Mouse (Mus musculus) erythroblast, embryonic 14.5 days (primary cell): ENCODE data around the gene Ddx3x. TPM values are rescaled to one million over a fixed set of nuclear protein-coding genes. Genes with fewer than 3 reads are reported as not detected.
"Not testable (repeated sequence)": the region's sequence is repeated elsewhere in the genome, so short reads cannot be mapped to it uniquely, and the experiment has no call there.

Experiments used
- H3K27me3 ChIP-seq: 2 replicates; pipeline ENCODE4 v1.6.1; 2012; ENCODE audit warnings: inconsistent platforms; ENCODE audit not compliant: control insufficient read depth
- H3K36me3 ChIP-seq: 2 replicates; pipeline ENCODE4 v1.6.1; 2012; ENCODE audit warnings: mild to moderate bottlenecking, inconsistent platforms; ENCODE audit not compliant: control insufficient read depth
- H3K4me1 ChIP-seq: 2 replicates; pipeline ENCODE4 v1.6.1; 2012; ENCODE audit warnings: inconsistent platforms; ENCODE audit not compliant: control insufficient read depth
- H3K4me3 ChIP-seq: replicated peaks from 2 replicates; pipeline ENCODE3; 2012; ENCODE audit warnings: moderate library complexity, mild to moderate bottlenecking, inconsistent platforms
- H3K9me3 ChIP-seq: 2 replicates; pipeline ENCODE4 v1.6.1; 2012; ENCODE audit warnings: low read length, inconsistent platforms, mixed read lengths; ENCODE audit not compliant: control insufficient read depth
- GATA1 ChIP-seq: IDR thresholded peaks from 2 replicates; pipeline ENCODE4 v1.6.1; 2012; ENCODE audit warnings: low read length, inconsistent platforms, mixed read lengths
- TAL1 ChIP-seq: IDR thresholded peaks from 3 replicates; pipeline ENCODE4 v1.6.1; 2012; ENCODE audit warnings: low read length, inconsistent platforms, mixed read lengths
- polyA plus RNA-seq: library from polyadenylated mRNA; stranded (reverse); fragments of >175 nt; gene quantifications from 2 replicates; pipeline ENCODE4 v1.2.3, GENCODE M21; 2012

The Ddx3x gene
- polyA plus RNA-seq, 1 experiment = 0.49 TPM

- H3K4me3 ChIP-seq = no peak overlapping the region
- no peaks in the 10 kb centered on the region for H3K9me3 ChIP-seq
- TF ChIP-seq TAL1 (no peak), GATA1 (no peak)
- H3K4me1 ChIP-seq = peaks cover 11% of the 10 kb centered on the region
- peaks cover 3% of the 10 kb centered on the region for H3K27me3 ChIP-seq
- no peaks in the 10 kb centered on the region for H3K36me3 ChIP-seq
These were observed 5.1 kb upstream of the Ddx3x start for GRCm38 (mm10) chrX:13275519-13276137.

GRCm38 (mm10) chrX:13278996-13279395, 1.8 kb upstream of the Ddx3x start:
- TF ChIP-seq GATA1 (no peak), TAL1 (no peak)
- peaks cover 3% of the 10 kb centered on the region for H3K27me3 ChIP-seq
- no peak overlapping the region for H3K4me3 ChIP-seq
- no peaks in the 10 kb centered on the region for H3K9me3 ChIP-seq
- peaks cover 10% of the 10 kb centered on the region for H3K36me3 ChIP-seq
- H3K4me1 ChIP-seq = peaks cover 25% of the 10 kb centered on the region

- Histone ChIP-seq H3K36me3 (peaks cover 20% of the 10 kb centered on the region), H3K27me3 (peaks cover 3% of the 10 kb centered on the region), H3K4me1 (peaks cover 25% of the 10 kb centered on the region), H3K4me3 (peak overlapping the region; percentile 97), H3K9me3 (no peaks in the 10 kb centered on the region)
- no peak for TF ChIP-seq TAL1
- TF ChIP-seq GATA1 = no peak
These were observed 747 bp upstream of the Ddx3x start for GRCm38 (mm10) chrX:13280037-13280408.

GRCm38 (mm10) chrX:13281329-13282088, 739 bp downstream of the Ddx3x start:
- TF ChIP-seq GATA1 = no peak
- TF ChIP-seq TAL1 = no peak
- H3K9me3 ChIP-seq = no peaks in the 10 kb centered on the region
- peaks cover 35% of the 10 kb centered on the region for H3K36me3 ChIP-seq
- peaks cover 3% of the 10 kb centered on the region for H3K27me3 ChIP-seq
- peak overlapping the region; percentile 97 for H3K4me3 ChIP-seq
- peaks cover 25% of the 10 kb centered on the region for H3K4me1 ChIP-seq

- H3K4me1 ChIP-seq = peaks cover 25% of the 10 kb centered on the region
- H3K9me3 ChIP-seq = no peaks in the 10 kb centered on the region
- TF ChIP-seq TAL1 (no peak), GATA1 (no peak)
- H3K4me3 ChIP-seq = peak overlapping the region; percentile 97
- peaks cover 40% of the 10 kb centered on the region for H3K36me3 ChIP-seq
- peaks cover 3% of the 10 kb centered on the region for H3K27me3 ChIP-seq
These were observed 1.5 kb downstream of the Ddx3x start for GRCm38 (mm10) chrX:13282089-13282850.

- no peaks in the 10 kb centered on the region for H3K27me3 ChIP-seq
- no peak overlapping the region for H3K4me3 ChIP-seq
- peaks cover 75% of the 10 kb centered on the region for H3K36me3 ChIP-seq
- H3K9me3 ChIP-seq = no peaks in the 10 kb centered on the region
- peaks cover 13% of the 10 kb centered on the region for H3K4me1 ChIP-seq
- TF ChIP-seq GATA1 (no peak), TAL1 (no peak)
These were observed 5.0 kb downstream of the Ddx3x start for GRCm38 (mm10) chrX:13285772-13286171.

GRCm38 (mm10) chrX:13294505-13295228, 13.9 kb downstream of the Ddx3x start:
- no peaks in the 10 kb centered on the region for H3K9me3 ChIP-seq
- peaks cover 29% of the 10 kb centered on the region for H3K36me3 ChIP-seq
- H3K27me3 ChIP-seq = no peaks in the 10 kb centered on the region
- H3K4me3 ChIP-seq = no peak overlapping the region
- H3K4me1 ChIP-seq = no peaks in the 10 kb centered on the region
- TF ChIP-seq GATA1 (no peak), TAL1 (no peak)

- no peaks in the 10 kb centered on the region for H3K4me1 ChIP-seq
- TF ChIP-seq GATA1 = no peak
- no peak for TF ChIP-seq TAL1
- H3K27me3 ChIP-seq = no peaks in the 10 kb centered on the region
- peaks cover 24% of the 10 kb centered on the region for H3K36me3 ChIP-seq
- H3K9me3 ChIP-seq = no peaks in the 10 kb centered on the region
- no peak overlapping the region for H3K4me3 ChIP-seq
These were observed 14.4 kb downstream of the Ddx3x start for GRCm38 (mm10) chrX:13295229-13295571.

- H3K4me1 ChIP-seq, H3K27me3 ChIP-seq, H3K4me3 ChIP-seq, H3K9me3 ChIP-seq: not testable (repeated sequence)
- peaks cover 14% of the 10 kb centered on the region for H3K36me3 ChIP-seq
These were observed 15.5 kb downstream of the Ddx3x start for GRCm38 (mm10) chrX:13296241-13296640.
